Mouse (Mus musculus): ENCODE data around the gene Slco1c1. TPM values are rescaled to one million over a fixed set of nuclear protein-coding genes. Genes with fewer than 3 reads are reported as not detected.

Slco1c1 gene
- total and polyA plus RNA-seq, 2 experiments from 2014 or later: 0.71 TPM; not detected in 1

GRCm38 (mm10) chr6:141596081-141596480, 71.9 kb downstream of the Slco1c1 start:
- no peaks in the 10 kb centered on the region for H3K36me3 ChIP-seq (replicated peaks; ENCODE audit: control insufficient read depth, insufficient read depth, low read length)
- no peaks in the 10 kb centered on the region for H3K27me3 ChIP-seq (ENCODE audit: control insufficient read depth, insufficient read depth, low read length)
- peaks cover 8% of the 10 kb centered on the region; the same call in 1 of the 2 replicates for H3K9me3 ChIP-seq (replicated peaks; ENCODE audit: control insufficient read depth, low read length)
- no peaks in the 10 kb centered on the region for H3K4me1 ChIP-seq (ENCODE audit: control insufficient read depth, insufficient read depth)
- TF ChIP-seq EP300 (IDR thresholded peaks at IDR 0.05; ENCODE audit: low read depth) (no peak), CTCF (IDR thresholded peaks at IDR 0.05; ENCODE audit: low read depth) (no peak)
- no peak for DNase-seq (ENCODE audit: low spot score)
- 69% methylated on average over 2 of the region's 2 CpGs for WGBS
- no peak overlapping the region for H3K27ac ChIP-seq (ENCODE audit: low read depth)
- H3K4me2 ChIP-seq (ENCODE audit: low read depth, low read length): no peak overlapping the region
- no peak for ATAC-seq (ENCODE audit: insufficient read depth, low read depth)
- no peak overlapping the region for H3K9ac ChIP-seq (replicated peaks; ENCODE audit: low read depth, low read length)
- no peak overlapping the region for H3K4me3 ChIP-seq (ENCODE audit: low read depth, low read length)

- Histone ChIP-seq H3K36me3 (replicated peaks; ENCODE audit: control insufficient read depth, insufficient read depth, low read length) (no peaks in the 10 kb centered on the region), H3K4me2 (ENCODE audit: low read depth, low read length) (no peak overlapping the region), H3K9ac (replicated peaks; ENCODE audit: low read depth, low read length) (no peak overlapping the region), H3K9me3 (replicated peaks; ENCODE audit: control insufficient read depth, low read length) (peaks cover 8% of the 10 kb centered on the region; the same call in 1 of the 2 replicates), H3K27me3 (ENCODE audit: control insufficient read depth, insufficient read depth, low read length) (no peaks in the 10 kb centered on the region), H3K4me3 (ENCODE audit: low read depth, low read length) (no peak overlapping the region), H3K27ac (ENCODE audit: low read depth) (no peak overlapping the region), H3K4me1 (ENCODE audit: control insufficient read depth, insufficient read depth) (no peaks in the 10 kb centered on the region)
- no peak for TF ChIP-seq EP300 (IDR thresholded peaks at IDR 0.05; ENCODE audit: low read depth)
- TF ChIP-seq CTCF (IDR thresholded peaks at IDR 0.05; ENCODE audit: low read depth): no peak
- ATAC-seq (ENCODE audit: insufficient read depth, low read depth): no peak
- 97% methylated on average over 2 of the region's 2 CpGs for WGBS
- DNase-seq (ENCODE audit: low spot score): no peak
These were observed 72.9 kb downstream of the Slco1c1 start for GRCm38 (mm10) chr6:141597037-141597436.

- no peak for DNase-seq (ENCODE audit: low spot score)
- Histone ChIP-seq H3K4me1 (ENCODE audit: control insufficient read depth, insufficient read depth) (no peaks in the 10 kb centered on the region), H3K27me3 (ENCODE audit: control insufficient read depth, insufficient read depth, low read length) (no peaks in the 10 kb centered on the region), H3K27ac (ENCODE audit: low read depth) (no peak overlapping the region), H3K36me3 (replicated peaks; ENCODE audit: control insufficient read depth, insufficient read depth, low read length) (no peaks in the 10 kb centered on the region), H3K9ac (replicated peaks; ENCODE audit: low read depth, low read length) (no peak overlapping the region), H3K9me3 (replicated peaks; ENCODE audit: control insufficient read depth, low read length) (peaks cover 8% of the 10 kb centered on the region; the same call in 1 of the 2 replicates), H3K4me3 (ENCODE audit: low read depth, low read length) (no peak overlapping the region), H3K4me2 (ENCODE audit: low read depth, low read length) (no peak overlapping the region)
- no peak for ATAC-seq (ENCODE audit: insufficient read depth, low read depth)
- TF ChIP-seq EP300 (IDR thresholded peaks at IDR 0.05; ENCODE audit: low read depth): no peak
- no peak for TF ChIP-seq CTCF (IDR thresholded peaks at IDR 0.05; ENCODE audit: low read depth)
- WGBS: 61% methylated on average over 9 of the region's 9 CpGs
These were observed 76.8 kb downstream of the Slco1c1 start for GRCm38 (mm10) chr6:141600940-141601339.

GRCm38 (mm10) chr6:141610702-141611260, 86.6 kb downstream of the Slco1c1 start:
- no peak for DNase-seq (ENCODE audit: low spot score)
- no peak overlapping the region for H3K9ac ChIP-seq (replicated peaks; ENCODE audit: low read depth, low read length)
- H3K9me3 ChIP-seq (replicated peaks; ENCODE audit: control insufficient read depth, low read length): no peaks in the 10 kb centered on the region
- no peak overlapping the region for H3K4me2 ChIP-seq (ENCODE audit: low read depth, low read length)
- no peaks in the 10 kb centered on the region for H3K27me3 ChIP-seq (ENCODE audit: control insufficient read depth, insufficient read depth, low read length)
- 54% methylated on average over 2 of the region's 2 CpGs for WGBS
- TF ChIP-seq EP300 (IDR thresholded peaks at IDR 0.05; ENCODE audit: low read depth): no peak
- TF ChIP-seq CTCF (IDR thresholded peaks at IDR 0.05; ENCODE audit: low read depth): no peak
- no peak overlapping the region for H3K4me3 ChIP-seq (ENCODE audit: low read depth, low read length)
- H3K4me1 ChIP-seq (ENCODE audit: control insufficient read depth, insufficient read depth): no peaks in the 10 kb centered on the region
- ATAC-seq (ENCODE audit: insufficient read depth, low read depth): no peak
- H3K36me3 ChIP-seq (replicated peaks; ENCODE audit: control insufficient read depth, insufficient read depth, low read length): no peaks in the 10 kb centered on the region
- H3K27ac ChIP-seq (ENCODE audit: low read depth): no peak overlapping the region

GRCm38 (mm10) chr6:141614017-141614416, 89.8 kb downstream of the Slco1c1 start:
- no peaks in the 10 kb centered on the region for H3K4me1 ChIP-seq (ENCODE audit: control insufficient read depth, insufficient read depth)
- ATAC-seq (ENCODE audit: insufficient read depth, low read depth) (no peak), DNase-seq (ENCODE audit: low spot score) (no peak)
- H3K9ac ChIP-seq (replicated peaks; ENCODE audit: low read depth, low read length): no peak overlapping the region
- no peaks in the 10 kb centered on the region for H3K9me3 ChIP-seq (replicated peaks; ENCODE audit: control insufficient read depth, low read length)
- H3K27ac ChIP-seq (ENCODE audit: low read depth): no peak overlapping the region
- H3K4me2 ChIP-seq (ENCODE audit: low read depth, low read length): no peak overlapping the region
- H3K36me3 ChIP-seq (replicated peaks; ENCODE audit: control insufficient read depth, insufficient read depth, low read length): no peaks in the 10 kb centered on the region
- no peaks in the 10 kb centered on the region for H3K27me3 ChIP-seq (ENCODE audit: control insufficient read depth, insufficient read depth, low read length)
- H3K4me3 ChIP-seq (ENCODE audit: low read depth, low read length): no peak overlapping the region
- TF ChIP-seq EP300 (IDR thresholded peaks at IDR 0.05; ENCODE audit: low read depth): no peak
- TF ChIP-seq CTCF (IDR thresholded peaks at IDR 0.05; ENCODE audit: low read depth): no peak

GRCm38 (mm10) chr6:141615348-141615747, 91.2 kb downstream of the Slco1c1 start:
- Histone ChIP-seq H3K9me3 (replicated peaks; ENCODE audit: control insufficient read depth, low read length) (no peaks in the 10 kb centered on the region), H3K4me2 (ENCODE audit: low read depth, low read length) (no peak overlapping the region), H3K27me3 (ENCODE audit: control insufficient read depth, insufficient read depth, low read length) (no peaks in the 10 kb centered on the region), H3K36me3 (replicated peaks; ENCODE audit: control insufficient read depth, insufficient read depth, low read length) (no peaks in the 10 kb centered on the region), H3K9ac (replicated peaks; ENCODE audit: low read depth, low read length) (no peak overlapping the region), H3K4me3 (ENCODE audit: low read depth, low read length) (no peak overlapping the region), H3K4me1 (ENCODE audit: control insufficient read depth, insufficient read depth) (no peaks in the 10 kb centered on the region), H3K27ac (ENCODE audit: low read depth) (no peak overlapping the region)
- TF ChIP-seq CTCF (IDR thresholded peaks at IDR 0.05; ENCODE audit: low read depth) (no peak), EP300 (IDR thresholded peaks at IDR 0.05; ENCODE audit: low read depth) (no peak)
- no peak for ATAC-seq (ENCODE audit: insufficient read depth, low read depth)
- 78% methylated on average over 3 of the region's 3 CpGs for WGBS
- no peak for DNase-seq (ENCODE audit: low spot score)

Other genes with a start within 250 kb of the Slco1c1 start
- 0.77 TPM in 1 of 2 replicates, not detected in the other for gene Slco1b2, start 105.2 kb downstream of the Slco1c1 start, total RNA-seq (2014; rRNA removed; ENCODE audit: low replicate concordance)
- gene Slco1b2, start 105.2 kb downstream of the Slco1c1 start, polyA plus RNA-seq (2015; fragmentation: Nextera tagmentation; extraction: Ambion mirVana): 0.08 TPM in 1 of 2 replicates, not detected in the other
- gene Gm5724, start 249.4 kb downstream of the Slco1c1 start, total RNA-seq (2014; rRNA removed; ENCODE audit: low replicate concordance): not detected in 2 replicates
- not detected in 2 replicates for gene Gm5724, start 249.4 kb downstream of the Slco1c1 start, polyA plus RNA-seq (2015; fragmentation: Nextera tagmentation; extraction: Ambion mirVana)